ENCODE assay signal across 11 mouse cellular contexts in the genomic region with DNA sequence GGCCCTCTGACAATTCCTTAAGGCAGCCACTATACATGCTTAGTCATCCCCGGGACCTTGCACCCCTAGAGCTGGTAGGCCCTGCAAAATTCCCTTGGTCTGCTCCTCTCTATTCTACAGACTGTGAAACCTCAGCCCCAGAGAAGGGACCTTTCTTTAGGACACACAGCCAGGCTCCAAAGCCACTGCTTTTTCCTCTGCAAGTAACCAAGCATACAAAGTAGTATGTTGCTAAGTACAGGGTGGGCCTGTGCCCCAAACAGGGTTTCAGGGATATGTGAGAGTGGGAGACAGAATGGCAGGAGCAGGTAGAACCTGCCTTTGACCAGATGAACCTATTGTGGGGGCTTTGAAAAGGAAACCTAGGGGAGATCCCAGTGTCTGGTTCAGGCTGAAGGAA. TPM values are rescaled to one million over a fixed set of nuclear protein-coding genes. Genes with fewer than 3 reads are reported as not detected.
A peak's percentile ranks its signal among the peaks of the same experiment; 100 is the strongest.
DNase-seq lines count a peak whose midpoint lies in the region; ATAC-seq and TF ChIP-seq lines count a peak whose summit lies in the region.
"Had no signal": no experiment of that assay in that cellular context is flagged by ENCODE, and none has a peak within 500 bp of the region (broad histone marks: within the 10 kb centered on the region; RNA-seq: fewer than 3 reads in every experiment).

No protein-coding gene starts in this region.

- no peak for ATAC-seq in lung, embryonic 16.5 days (ENCODE audit: low read depth)
- ATAC-seq in limb, embryonic 11.5 days (ENCODE audit: insufficient number of reproducible peaks, low FRiP score, low TSS enrichment, low read depth), result no peak
- no peak for ATAC-seq in stomach, embryonic 15.5 days (ENCODE audit: insufficient read depth, low FRiP score, low read depth)

- TF ChIP-seq EP300 in heart, adult 2 months (IDR thresholded peaks at IDR 0.05; ENCODE audit: insufficient read depth, low read depth, low read length), result no peak

- no peaks in the 10 kb centered on the region for H3K9me3 ChIP-seq in lung, embryonic 16.5 days (ENCODE audit: control insufficient read depth, low read length)
- H3K9me3 ChIP-seq in limb, embryonic 11.5 days (ENCODE audit: control insufficient read depth, low read length), result no peaks in the 10 kb centered on the region
- H3K9me3 ChIP-seq in stomach, embryonic 15.5 days, result no peaks in the 10 kb centered on the region

- TF ChIP-seq CTCF in heart, adult 2 months (IDR thresholded peaks at IDR 0.05), result no peak

- no peaks in the 10 kb centered on the region; the same call in 1 of the 2 replicates for H3K4me1 ChIP-seq in heart, adult 2 months (ENCODE audit: control insufficient read depth, insufficient read depth, low read length)
- H3K4me1 ChIP-seq in lung, embryonic 16.5 days (replicated peaks; ENCODE audit: control insufficient read depth, insufficient read depth, low read length), result peaks cover 14% of the 10 kb centered on the region
- 0 out of 2 replicates have a peak, but pooled peaks cover 5% of the 10 kb centered on the region for H3K4me1 ChIP-seq in limb, embryonic 11.5 days (ENCODE audit: control insufficient read depth, insufficient read depth, low read length)
- peaks cover 2% of the 10 kb centered on the region; the same call in 1 of the 2 replicates for H3K4me1 ChIP-seq in stomach, embryonic 15.5 days

- intact Hi-C loops in heart, adult 2 months (cut with DNase I), result no loop called here

- H3K4me3 ChIP-seq in heart, adult 2 months, result no peak overlapping the region
- H3K4me3 ChIP-seq in lung, embryonic 16.5 days (ENCODE audit: low read length), result peak overlapping the region; percentile 73
- peak overlapping the region; percentile 67 for H3K4me3 ChIP-seq in limb, embryonic 11.5 days (ENCODE audit: low read depth, low read length)
- peak overlapping the region; percentile 91; the same call in 1 of the 2 replicates for H3K4me3 ChIP-seq in stomach, embryonic 15.5 days (replicated peaks)

- no peak for TF ChIP-seq POLR2A in heart, adult 2 months (IDR thresholded peaks at IDR 0.05; ENCODE audit: insufficient read depth, low read depth, low read length)

- H3K4me2 ChIP-seq in lung, embryonic 16.5 days (ENCODE audit: low read depth, low read length), result peak overlapping the region; percentile 89
- H3K4me2 ChIP-seq in limb, embryonic 11.5 days (ENCODE audit: low read depth, severe bottlenecking), result peak overlapping the region; percentile 87
- peak overlapping the region; percentile 97; the same call in 1 of the 2 replicates for H3K4me2 ChIP-seq in stomach, embryonic 15.5 days

- H3K9ac ChIP-seq in heart, adult 2 months (ENCODE audit: low read depth, low read length), result no peak overlapping the region
- H3K9ac ChIP-seq in lung, embryonic 16.5 days (ENCODE audit: low read length), result peak overlapping the region; percentile 24; the same call in 1 of the 2 replicates
- H3K9ac ChIP-seq in limb, embryonic 11.5 days (ENCODE audit: low read length), result no peak overlapping the region
- H3K9ac ChIP-seq in stomach, embryonic 15.5 days, result no peak overlapping the region

- no peaks in the 10 kb centered on the region for H3K36me3 ChIP-seq in heart, adult 2 months (ENCODE audit: control insufficient read depth, insufficient read depth, low read length)
- H3K36me3 ChIP-seq in lung, embryonic 16.5 days (ENCODE audit: control insufficient read depth, insufficient read depth, low read length), result peaks cover 2% of the 10 kb centered on the region; the same call in 1 of the 2 replicates
- no peaks in the 10 kb centered on the region for H3K36me3 ChIP-seq in limb, embryonic 11.5 days (ENCODE audit: control insufficient read depth, insufficient read depth, low read length)
- H3K36me3 ChIP-seq in stomach, embryonic 15.5 days, result no peaks in the 10 kb centered on the region

- H3K79me2 ChIP-seq in heart, adult 2 months (replicated peaks; ENCODE audit: control insufficient read depth, insufficient read depth, low read length), result no peaks in the 10 kb centered on the region

- peak; percentile 89 for DNase-seq in heart, adult 11 months
- DNase-seq in heart, adult 2 months, result no peak
- no peak for DNase-seq in lung, postnatal 25 days (ENCODE audit: low spot score)
- no peak for DNase-seq in limb, embryonic 11.5 days (ENCODE audit: low spot score)
- no peak for DNase-seq in adrenal gland, adult 8-10 months
- no peak for DNase-seq in spleen, adult 12 weeks (ENCODE audit: low spot score)
- DNase-seq: thymus, postnatal 25 days had no signal

- WGBS in heart, adult 2 months, result 96% methylated on average over 1 of the region's 1 CpGs
- WGBS in lung, embryonic 16.5 days, result 71% methylated on average over 1 of the region's 1 CpGs
- 86% methylated on average over 1 of the region's 1 CpGs for WGBS in limb, embryonic 11.5 days
- WGBS in stomach, embryonic 15.5 days, result 85% methylated on average over 1 of the region's 1 CpGs

- H3K27ac ChIP-seq in heart, adult 2 months, result no peak overlapping the region
- H3K27ac ChIP-seq in lung, embryonic 16.5 days (ENCODE audit: low read length), result no peak overlapping the region
- H3K27ac ChIP-seq in limb, embryonic 11.5 days (replicated peaks; ENCODE audit: low read depth, low read length), result no peak overlapping the region
- H3K27ac ChIP-seq in stomach, embryonic 15.5 days, result no peak overlapping the region
- H3K27ac ChIP-seq: liver, embryonic 14.5 days had no signal

- no peaks in the 10 kb centered on the region for H3K27me3 ChIP-seq in heart, adult 2 months (ENCODE audit: control insufficient read depth, insufficient read depth, low read length)
- no peaks in the 10 kb centered on the region for H3K27me3 ChIP-seq in lung, embryonic 16.5 days (ENCODE audit: control insufficient read depth, insufficient read depth, low read depth, low read length)
- H3K27me3 ChIP-seq in limb, embryonic 11.5 days (ENCODE audit: control insufficient read depth, insufficient read depth, low read length), result no peaks in the 10 kb centered on the region
- H3K27me3 ChIP-seq in stomach, embryonic 15.5 days (replicated peaks), result no peaks in the 10 kb centered on the region

RNA-seq across cellular contexts. Expression of a gene that starts 1.2 kb away (rescaled TPM):
- total RNA-seq in heart, adult 2 months (2021), result 1 to 10 TPM; 4.0 to 5.0 TPM
- polyA plus RNA-seq in heart, adult 2 months (2012; rRNA removed), result 7.3 and 8.1 TPM in 2 replicates
- polyA plus RNA-seq in lung, embryonic 16.5 days (2015; fragmentation: Nextera tagmentation; extraction: Ambion mirVana), result 8.3 and 9.1 TPM in 2 replicates
- 5.4 and 5.6 TPM in 2 replicates for polyA plus RNA-seq in limb, embryonic 11.5 days (2014; fragmentation: Nextera tagmentation; extraction: Ambion mirVana)
- polyA plus RNA-seq in stomach, embryonic 15.5 days (2015; fragmentation: Nextera tagmentation; extraction: Ambion mirVana), result 5.9 TPM in 2 replicates
- total RNA-seq in adrenal gland, adult 8-10 months (2022), result 10 to 100 TPM; 22.4 to 25.4 (median 23.7) TPM

RNA-seq across cellular contexts. Expression of a gene that starts 47.9 kb away (rescaled TPM):
- total RNA-seq in heart, adult 2 months (2021), result 100 to 1,000 TPM; 126 to 137 TPM
- polyA plus RNA-seq in heart, adult 2 months (2012; rRNA removed), result 131 and 179 TPM in 2 replicates
- 493 and 502 TPM in 2 replicates for polyA plus RNA-seq in lung, embryonic 16.5 days (2015; fragmentation: Nextera tagmentation; extraction: Ambion mirVana)
- 551 and 553 TPM in 2 replicates for polyA plus RNA-seq in limb, embryonic 11.5 days (2014; fragmentation: Nextera tagmentation; extraction: Ambion mirVana)
- 415 and 416 TPM in 2 replicates for polyA plus RNA-seq in stomach, embryonic 15.5 days (2015; fragmentation: Nextera tagmentation; extraction: Ambion mirVana)
- total RNA-seq in adrenal gland, adult 8-10 months (2022), result 100 to 1,000 TPM; 241 to 258 (median 257) TPM

RNA-seq across cellular contexts. Expression of a gene that starts 59.9 kb away (rescaled TPM):
- 10 to 100 TPM; 33.5 to 49.9 TPM for total RNA-seq in heart, adult 2 months (2021)
- 124 and 131 TPM in 2 replicates for polyA plus RNA-seq in heart, adult 2 months (2012; rRNA removed)
- polyA plus RNA-seq in lung, embryonic 16.5 days (2015; fragmentation: Nextera tagmentation; extraction: Ambion mirVana), result 570 and 624 TPM in 2 replicates
- 3.8 and 4.2 TPM in 2 replicates for polyA plus RNA-seq in limb, embryonic 11.5 days (2014; fragmentation: Nextera tagmentation; extraction: Ambion mirVana)
- polyA plus RNA-seq in stomach, embryonic 15.5 days (2015; fragmentation: Nextera tagmentation; extraction: Ambion mirVana), result 88.3 and 92.2 TPM in 2 replicates
- total RNA-seq in adrenal gland, adult 8-10 months (2022), result 10 to 100 TPM in 2 of 4 experiments, 1 to 10 TPM in 2; 6.8 to 12.7 (median 9.7) TPM
- total RNA-seq: hematopoietic stem cell, adult 5-6 weeks had no signal

Comparison
In these comparisons a context has a peak if more than half of its experiments do, and no peak if none do; other contexts are left out.
1. RNA of a gene that starts 59.9 kb away (polyA plus RNA-seq): 570 to 624 TPM in lung, embryonic 16.5 days, 124 to 131 TPM in heart, adult 2 months and 88.3 to 92.2 TPM in stomach, embryonic 15.5 days; 3.8 to 4.2 TPM in limb, embryonic 11.5 days; every median in the first group is over 10 times any median in the second.
2. Peak in every context shown above with its lines, with median percentiles within 50 percentile points of each other: H3K4me2 ChIP-seq.